Mouse (Mus musculus) heart, adult 2 months (tissue): ENCODE results near the gene B3gnt2. TPM values are rescaled to one million over a fixed set of nuclear protein-coding genes. Genes with fewer than 3 reads are reported as not detected.
"Not testable (repeated sequence)": the region's sequence is repeated elsewhere in the genome, so short reads cannot be mapped to it uniquely, and the experiment has no call there.

Experiments used
- DNase-seq, 2 experiments: peaks; one replicate each; pipeline ENCODE4 v3.0.0; 2021
- H3K27ac ChIP-seq: fragments of 200-600 bp; 2 replicates; pipeline ENCODE4 v1.8.1; 2022
- H3K27me3 ChIP-seq: fragments of 200-500 bp; 2 replicates; pipeline ENCODE4 v1.6.1; 2012; ENCODE audit warnings: mild to moderate bottlenecking, low read length, inconsistent platforms, mixed read lengths; ENCODE audit not compliant: control insufficient read depth, insufficient read depth
- H3K36me3 ChIP-seq: fragments of 200-500 bp; 2 replicates; pipeline ENCODE4 v1.6.1; 2012; ENCODE audit warnings: low read length, inconsistent platforms; ENCODE audit not compliant: control insufficient read depth, insufficient read depth
- H3K4me1 ChIP-seq: fragments of 200-500 bp; 2 replicates; pipeline ENCODE4 v1.6.1; 2011; ENCODE audit warnings: low read length; ENCODE audit not compliant: control insufficient read depth, insufficient read depth
- H3K4me3 ChIP-seq: fragments of 200-600 bp; 2 replicates; pipeline ENCODE4 v1.8.1; 2022
- H3K79me2 ChIP-seq: fragments of 200-500 bp; replicated peaks from 2 replicates; pipeline ENCODE4 v1.6.1; 2012; ENCODE audit warnings: mild to moderate bottlenecking, inconsistent platforms, low read length, moderate library complexity, mixed read lengths; ENCODE audit not compliant: control insufficient read depth, insufficient read depth
- H3K9ac ChIP-seq: fragments of 200-500 bp; 2 replicates; pipeline ENCODE4 v1.6.1; 2012; ENCODE audit warnings: low read depth, mild to moderate bottlenecking, control low read depth, inconsistent platforms, low read length, mixed read lengths
- CTCF ChIP-seq: fragments of 200-600 bp; IDR thresholded peaks from 2 replicates; pipeline ENCODE4 v1.8.1; 2022; ENCODE audit warnings: antibody characterized with exemption, mild to moderate bottlenecking, moderate library complexity
- EP300 ChIP-seq: fragments of 200-500 bp; IDR thresholded peaks from 2 replicates; pipeline ENCODE4 v1.6.1; 2011; ENCODE audit warnings: low read depth, low read length, control low read depth; ENCODE audit not compliant: insufficient read depth
- POLR2A ChIP-seq: fragments of 200-500 bp; IDR thresholded peaks from 2 replicates; pipeline ENCODE4 v1.6.1; 2011; ENCODE audit warnings: mild to moderate bottlenecking, low read depth, low read length, control low read depth; ENCODE audit not compliant: insufficient read depth
- WGBS: fragments of 180-500 bp; shearing (Covaris S2); methylation state at CpG from one replicate; pipeline ENCODE4 v1.1.7; 2018; 5-methylcytosine and 5-hydroxymethylcytosine counted together
- intact Hi-C: fragments of 180-260 bp; cut with DNase I; formaldehyde crosslinking; loops from one replicate; pipeline ENCODE4 v1.15.1; 2025
- polyA plus RNA-seq: library from polyadenylated mRNA; depleted of rRNA; stranded (reverse); fragments of >200 nt; gene quantifications from 2 replicates; pipeline ENCODE4 v1.2.3, GENCODE M21; 2012
- total RNA-seq, 2 experiments: library from RNA; stranded (reverse); gene quantifications; 2 replicates each; pipeline ENCODE4 v1.2.3; 2021

Gene B3gnt2
- total and polyA plus RNA-seq, 3 experiments, result 3.5 to 6.2 (median 5.7) TPM

DNA sequence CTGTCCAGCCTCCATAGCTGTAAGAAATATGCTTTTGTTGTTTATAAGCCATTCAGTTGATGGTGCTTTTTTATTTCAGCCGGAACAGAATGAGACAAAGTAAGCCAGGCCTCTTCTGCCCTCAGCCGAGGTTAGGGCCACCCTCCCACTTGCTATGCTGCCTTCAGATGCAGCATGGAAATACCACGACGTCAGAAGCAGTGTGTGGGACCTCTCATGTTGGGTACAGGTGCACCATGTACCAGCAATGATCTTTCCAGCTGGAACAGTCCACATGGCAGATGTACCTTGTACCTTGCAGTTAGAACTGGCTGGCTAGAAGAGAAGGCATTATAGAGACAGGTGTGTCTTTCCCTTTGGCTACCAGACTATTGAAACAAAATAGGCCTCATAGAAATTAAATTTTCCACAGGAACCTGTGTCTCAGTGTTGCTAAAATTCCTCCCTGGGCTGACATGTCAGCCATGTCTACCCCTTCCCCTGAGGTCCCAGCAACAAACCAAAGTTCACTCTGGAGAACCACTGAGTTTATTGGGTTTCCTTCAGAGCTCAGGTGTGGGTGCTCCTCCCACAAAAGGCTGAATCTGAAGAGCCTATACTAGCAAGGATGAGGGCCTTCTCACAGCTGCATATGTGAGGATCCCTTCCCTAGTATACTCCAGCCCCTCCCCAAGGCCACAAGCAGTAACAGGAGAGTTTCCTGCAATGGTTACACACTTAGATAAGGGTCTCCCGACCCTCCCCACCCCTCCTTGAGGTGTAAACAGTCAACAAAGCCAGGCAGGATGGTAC, 121.1 kb downstream of the B3gnt2 start:
- no peak overlapping the region for H3K9ac ChIP-seq
- DNase-seq, result no peak
- H3K4me3 ChIP-seq, result no peak overlapping the region
- H3K27me3 ChIP-seq, result no peaks in the 10 kb centered on the region
- intact Hi-C loops, result no loop called here
- no peaks in the 10 kb centered on the region for H3K79me2 ChIP-seq
- H3K4me1 ChIP-seq, result peaks cover 1% of the 10 kb centered on the region
- no peak for TF ChIP-seq EP300
- no peak for TF ChIP-seq CTCF
- WGBS, result 71% methylated on average over 5 of the region's 5 CpGs
- no peak overlapping the region for H3K27ac ChIP-seq
- no peaks in the 10 kb centered on the region for H3K36me3 ChIP-seq

GRCm38 (mm10) chr11:22736521-22737225, 124.1 kb downstream of the B3gnt2 start:
- H3K27ac ChIP-seq, result no peak overlapping the region
- WGBS, result 83% methylated on average over 7 of the region's 7 CpGs
- TF ChIP-seq POLR2A (no peak), EP300 (no peak), CTCF (no peak)
- H3K4me3 ChIP-seq, result no peak overlapping the region
- H3K79me2 ChIP-seq, result no peaks in the 10 kb centered on the region
- peaks cover 1% of the 10 kb centered on the region for H3K4me1 ChIP-seq
- no peaks in the 10 kb centered on the region for H3K36me3 ChIP-seq
- H3K9ac ChIP-seq, result no peak overlapping the region
- H3K27me3 ChIP-seq, result no peaks in the 10 kb centered on the region
- DNase-seq, result no peak
- intact Hi-C loops, result no loop called here

DNA sequence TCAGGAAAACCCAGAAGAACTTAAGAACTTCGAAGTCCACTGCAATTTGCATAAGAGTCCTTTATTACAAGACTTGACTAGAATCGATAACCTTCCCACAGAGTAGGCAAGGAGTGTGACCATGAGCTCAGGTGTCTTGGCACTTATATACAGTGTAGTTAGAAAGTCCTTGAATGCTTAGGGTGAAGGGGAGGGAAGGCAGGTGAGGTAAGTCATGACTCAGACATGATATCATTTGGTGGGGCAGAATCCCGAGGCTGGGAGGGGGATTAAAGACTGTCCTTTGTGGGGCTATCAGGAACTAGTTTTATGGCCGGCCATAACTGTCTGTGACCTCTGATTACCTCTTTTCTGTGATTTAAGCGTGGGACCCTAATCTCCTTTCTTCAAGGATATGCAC, 125.6 kb downstream of the B3gnt2 start:
- DNase-seq, H3K36me3 ChIP-seq, intact Hi-C loops, H3K27me3 ChIP-seq, H3K9ac ChIP-seq, H3K79me2 ChIP-seq, H3K4me1 ChIP-seq, H3K27ac ChIP-seq, H3K4me3 ChIP-seq: not testable (repeated sequence)
- 79% methylated on average over 5 of the region's 5 CpGs for WGBS

GRCm38 (mm10) chr11:22733936-22734335, 126.8 kb downstream of the B3gnt2 start:
- H3K9ac ChIP-seq, result no peak overlapping the region
- no peaks in the 10 kb centered on the region for H3K4me1 ChIP-seq
- H3K36me3 ChIP-seq, result no peaks in the 10 kb centered on the region
- H3K27ac ChIP-seq, result no peak overlapping the region
- H3K27me3 ChIP-seq, result no peaks in the 10 kb centered on the region
- 82% methylated on average over 6 of the region's 6 CpGs for WGBS
- no peak overlapping the region for H3K4me3 ChIP-seq
- DNase-seq, result no peak
- H3K79me2 ChIP-seq, result no peaks in the 10 kb centered on the region
- intact Hi-C loops, result no loop called here
- no peak for TF ChIP-seq CTCF
- TF ChIP-seq POLR2A, result no peak
- no peak for TF ChIP-seq EP300

DNA sequence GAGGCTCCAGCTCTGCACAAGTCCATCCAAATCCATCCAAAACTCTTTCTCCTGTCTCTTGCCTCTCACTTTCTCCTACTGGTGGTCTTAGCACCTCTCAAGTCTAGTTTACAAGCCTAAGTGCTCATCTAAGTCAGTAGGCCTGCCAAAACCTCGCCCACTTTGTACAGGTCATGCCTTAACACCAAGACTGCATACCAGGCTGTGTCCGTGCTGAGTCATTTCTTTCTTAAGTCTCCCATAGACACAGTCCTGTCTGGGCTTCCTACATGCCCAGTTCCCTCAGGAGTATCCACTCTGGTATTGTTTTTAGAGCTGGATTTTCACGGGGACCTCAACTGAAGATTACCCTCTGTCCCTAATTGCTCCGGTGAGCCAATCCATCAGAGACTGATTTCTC, 127.9 kb downstream of the B3gnt2 start:
- H3K9ac ChIP-seq, result no peak overlapping the region
- WGBS, result 88% methylated on average over 4 of the region's 4 CpGs
- no peaks in the 10 kb centered on the region for H3K36me3 ChIP-seq
- no peaks in the 10 kb centered on the region for H3K27me3 ChIP-seq
- intact Hi-C loops, result no loop called here
- no peaks in the 10 kb centered on the region for H3K79me2 ChIP-seq
- no peak overlapping the region for H3K4me3 ChIP-seq
- TF ChIP-seq EP300 (no peak), CTCF (no peak), POLR2A (no peak)
- DNase-seq, result no peak
- no peak overlapping the region for H3K27ac ChIP-seq
- H3K4me1 ChIP-seq, result no peaks in the 10 kb centered on the region

DNA sequence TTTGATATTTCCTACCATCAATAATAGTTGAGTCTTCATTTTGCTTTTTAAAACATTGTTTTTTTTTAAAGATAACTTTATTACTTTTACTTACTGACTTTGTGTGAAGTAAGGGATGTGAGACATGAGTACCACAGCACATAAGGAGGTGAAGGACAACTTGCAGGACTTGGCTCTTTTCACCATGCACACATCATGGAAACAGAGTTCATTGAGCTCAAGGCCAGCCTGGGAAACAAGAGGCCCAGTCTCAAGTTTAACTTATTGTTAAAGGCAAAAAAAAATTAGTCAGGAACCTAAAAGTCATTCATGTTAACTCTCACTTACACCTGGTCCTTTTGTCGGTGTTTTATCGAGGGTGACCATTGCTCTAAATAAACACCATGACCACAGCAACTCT, 137.7 kb downstream of the B3gnt2 start:
- intact Hi-C loops, result no loop called here
- Histone ChIP-seq H3K4me1 (no peaks in the 10 kb centered on the region), H3K9ac (no peak overlapping the region), H3K27ac (no peak overlapping the region), H3K36me3 (no peaks in the 10 kb centered on the region), H3K79me2 (no peaks in the 10 kb centered on the region), H3K4me3 (no peak overlapping the region), H3K27me3 (no peaks in the 10 kb centered on the region)
- no peak for DNase-seq
- TF ChIP-seq CTCF (no peak), POLR2A (no peak), EP300 (no peak)
- whole genome bisulfite sequencing, result 91% methylated on average over 2 of the region's 2 CpGs
